Mouse (Mus musculus) mouse embryonic stem cell (cell line): Measurements from ENCODE around the gene Lif.

Experiments
- in situ Hi-C, 2 experiments: fragments of 300-500 bp; cut with MboI; formaldehyde crosslinking; loops; 1 replicate in 1 of 2; 3 replicates in 1 of 2; pipeline ENCODE4 v1.14.3; 2019 to 2020; ENCODE audit warnings: low sequenced_read_pairs in 2 of 2, low pct_unique_long_range_greater_than_20kb in 1 of 2, mixed read lengths in 1 of 2; ENCODE audit not compliant: unreplicated experiment in 1 of 2

Gene Lif

DNA sequence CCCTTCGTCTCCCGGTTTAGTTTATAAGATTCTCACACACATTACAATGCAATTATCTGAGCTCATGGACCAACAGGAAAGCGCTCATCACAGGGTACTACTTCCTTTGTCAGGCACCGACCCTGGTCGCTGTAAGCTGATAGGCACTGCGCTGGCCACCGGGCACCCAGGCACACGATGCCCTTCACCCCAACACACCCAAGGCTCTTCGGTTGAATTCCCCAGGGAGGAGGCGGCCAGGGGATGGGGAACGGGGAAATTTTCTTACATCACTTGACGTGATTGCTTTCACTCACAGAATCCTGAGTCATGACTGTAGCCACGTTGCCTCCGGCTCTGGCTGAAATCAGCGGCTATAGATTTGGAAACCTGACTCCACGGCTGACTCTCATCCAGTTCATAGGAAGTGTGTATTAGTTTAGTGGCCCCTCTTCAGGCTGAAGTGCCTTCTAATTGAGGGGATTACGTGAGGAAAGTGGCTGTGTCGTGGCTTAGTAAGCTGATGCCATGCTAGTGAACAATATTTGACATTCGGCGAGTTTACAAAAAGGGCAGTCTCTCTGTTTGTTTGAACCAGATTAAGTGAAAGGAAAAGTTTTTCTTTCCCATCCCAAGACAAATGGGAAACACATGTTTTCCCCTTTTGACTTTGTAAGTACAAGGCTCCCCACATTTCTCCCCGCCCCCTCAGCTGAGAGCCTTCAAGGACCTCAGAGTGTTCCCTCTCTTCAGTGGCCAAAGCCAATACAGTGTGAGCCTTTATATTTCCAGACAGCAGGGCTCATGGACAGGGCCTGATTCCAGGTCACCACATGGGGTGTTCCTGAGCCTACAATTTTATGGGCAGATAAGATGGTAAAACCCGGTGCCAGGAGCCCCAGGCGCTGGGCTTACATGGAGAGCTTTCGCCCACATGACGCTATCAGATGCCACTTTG lies 51.4 kb downstream of the Lif start:
- in situ Hi-C loops = no loop called here

GRCm38 (mm10) chr11:4309613-4310012 lies 52.3 kb downstream of the Lif start:
- in situ Hi-C loops = no loop called here

GRCm38 (mm10) chr11:4310324-4310723 lies 53.0 kb downstream of the Lif start:
- in situ Hi-C loops = no loop called here

DNA sequence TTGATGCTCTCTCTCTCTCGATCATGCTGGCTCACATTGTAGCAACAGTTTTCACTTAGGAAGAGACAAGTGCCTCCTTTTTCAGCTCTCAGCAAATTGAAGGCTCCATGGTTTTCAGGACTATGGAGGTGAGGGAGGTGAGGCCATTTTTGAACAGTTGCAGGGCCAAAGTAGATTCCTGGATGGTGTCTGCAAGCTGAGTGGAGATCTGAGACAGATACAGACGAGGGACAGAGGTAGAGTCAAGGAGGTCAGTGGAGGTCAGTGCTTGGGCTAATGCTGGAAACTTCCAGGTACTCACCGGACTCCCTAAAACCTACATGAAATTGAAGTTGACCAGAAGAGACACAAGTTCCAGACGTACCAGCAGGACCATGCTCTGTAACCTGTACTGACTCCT lies 54.8 kb downstream of the Lif start:
- in situ Hi-C loops = no loop called here

DNA sequence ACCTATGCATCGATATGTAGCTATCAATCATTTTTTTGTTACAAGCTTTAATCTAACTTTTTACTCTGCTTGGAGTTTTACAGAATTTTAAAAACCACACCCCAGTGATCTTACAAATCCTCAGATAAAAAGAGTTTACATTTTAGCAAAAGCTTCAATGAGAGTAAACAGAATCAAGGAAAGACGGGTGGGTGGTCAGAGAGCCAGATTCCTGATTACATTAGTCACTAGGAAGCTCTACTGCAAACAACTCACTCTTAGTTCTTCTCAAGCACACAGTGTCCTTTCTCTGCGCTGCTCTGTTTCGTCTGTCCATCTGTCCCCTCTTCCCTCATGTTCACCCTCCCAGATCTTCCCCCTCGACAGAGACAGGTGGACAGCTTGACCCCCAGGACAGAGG lies 59.9 kb downstream of the Lif start:
- in situ Hi-C loops = no loop called here

- in situ Hi-C loops = no loop called here
Observed at GRCm38 (mm10) chr11:4318011-4318410, 60.7 kb downstream of the Lif start.

DNA sequence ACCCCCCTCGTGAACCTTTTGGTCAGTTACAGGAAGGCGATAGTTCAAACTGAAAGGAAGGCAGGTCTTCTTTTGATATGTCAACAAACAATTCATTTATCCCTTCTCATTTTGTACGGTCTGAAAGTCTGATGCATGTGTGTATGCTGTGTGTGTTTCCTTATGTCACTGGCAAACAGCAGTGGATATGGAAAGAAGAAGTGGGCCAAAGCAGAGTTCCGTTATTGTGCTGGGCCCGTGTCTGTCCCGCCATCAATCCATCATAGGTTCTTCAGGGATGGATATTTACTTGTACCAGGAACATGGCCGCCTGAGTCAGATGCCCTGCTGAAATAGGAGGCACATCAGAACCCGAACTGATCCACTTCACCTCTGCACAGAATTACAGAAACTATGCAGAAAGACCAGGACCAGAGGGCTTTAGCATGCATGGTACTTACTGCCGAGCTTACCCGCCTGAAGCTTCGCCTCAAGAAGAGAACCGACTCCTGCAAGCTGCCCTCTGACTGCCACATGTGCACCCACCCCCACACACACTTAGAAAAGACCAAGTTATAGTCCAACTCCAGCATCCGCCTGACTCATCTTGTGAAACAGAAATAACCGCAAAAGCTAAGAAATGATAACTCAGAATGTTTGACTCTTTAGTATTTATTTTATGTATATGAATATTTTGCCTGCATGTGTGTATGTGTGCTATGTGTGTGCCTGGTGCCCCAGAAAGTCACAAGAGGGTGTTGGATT lies 62.0 kb downstream of the Lif start:
- in situ Hi-C loops = no loop called here

GRCm38 (mm10) chr11:4320876-4321275 lies 63.5 kb downstream of the Lif start:
- in situ Hi-C loops = no loop called here
